Mouse (Mus musculus): ENCODE measurements at regions not wholly inside any gene's neighbourhood (a gene's known extent, or its start where the extent isn't known, plus 50 kb on each side); places are given as distances from the start of the nearest gene placed in this dataset.

DNA sequence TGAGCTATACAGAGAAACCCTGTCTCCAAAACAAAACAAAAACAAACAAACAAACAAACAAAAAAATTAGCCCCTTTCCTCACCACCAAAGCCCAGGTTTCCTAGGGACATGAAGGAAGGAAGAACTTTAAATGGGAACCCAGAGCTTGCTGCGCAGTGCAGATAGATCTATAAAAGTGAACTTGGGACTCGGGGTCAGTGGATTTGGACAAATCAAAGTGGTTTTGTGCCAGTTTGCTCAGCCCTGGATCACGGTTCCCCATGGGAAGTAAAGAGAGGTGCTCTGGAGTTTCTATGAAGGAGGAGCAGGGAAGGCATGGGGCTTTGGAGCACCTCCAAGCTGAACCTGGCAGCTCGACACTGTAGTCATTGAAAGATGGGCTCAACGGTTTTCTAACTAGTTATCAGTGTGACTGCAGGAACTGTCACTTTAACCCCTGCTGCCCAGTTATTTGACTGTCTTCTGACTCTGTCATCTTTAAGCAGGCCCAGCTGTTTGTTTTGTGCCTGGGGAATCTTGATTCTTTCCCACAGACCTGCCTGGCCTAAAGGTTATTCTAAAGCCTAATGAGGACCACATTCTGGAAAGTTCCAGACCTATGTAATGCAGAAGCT is 58.3 kb upstream of the Rnf24 start:
- no peaks in the 10 kb centered on the region for H3K27me3 ChIP-seq (ENCODE audit: control insufficient read depth, insufficient read depth, low read length)
- H3K27ac ChIP-seq (ENCODE audit: low read depth, low read length) = no peak overlapping the region
- H3K36me3 ChIP-seq (ENCODE audit: control insufficient read depth, insufficient read depth, low read length) = no peaks in the 10 kb centered on the region
- H3K4me3 ChIP-seq (ENCODE audit: low read depth, low read length) = no peak overlapping the region
- no peaks in the 10 kb centered on the region for H3K4me1 ChIP-seq (replicated peaks; ENCODE audit: control insufficient read depth, insufficient read depth, low read length)
- whole genome bisulfite sequencing = 87% methylated on average over 5 of the region's 5 CpGs
- ATAC-seq (replicated peaks; ENCODE audit: low FRiP score) = no peak
- H3K9me3 ChIP-seq (ENCODE audit: control insufficient read depth, low read length) = no peaks in the 10 kb centered on the region
- H3K4me2 ChIP-seq (ENCODE audit: low read depth, low read length, severe bottlenecking) = no peak overlapping the region
- no peak for DNase-seq (ENCODE audit: low spot score)
- H3K9ac ChIP-seq (ENCODE audit: low read length) = no peak overlapping the region

DNA sequence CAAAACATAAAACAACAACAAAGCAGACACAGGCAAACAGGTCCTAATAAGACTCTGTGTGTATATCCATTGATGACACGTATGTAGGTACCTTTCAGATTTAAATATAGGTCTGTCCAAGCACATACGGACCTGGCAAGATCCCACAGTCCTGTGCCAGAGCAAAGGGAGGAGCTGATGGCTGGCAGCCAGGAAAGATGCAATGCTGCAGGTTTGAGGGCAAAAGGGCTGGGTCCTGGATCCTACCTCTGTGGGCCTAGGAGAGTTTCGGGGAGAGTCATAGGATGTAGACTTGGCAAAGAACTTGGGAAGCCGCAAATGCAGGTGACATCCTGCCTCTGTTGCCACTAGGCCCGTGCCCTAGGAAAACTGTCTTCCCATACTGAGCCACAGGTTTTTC is 54.6 kb upstream of the Rnf24 start:
- H3K4me2 ChIP-seq (ENCODE audit: low read depth, low read length, severe bottlenecking) = no peak overlapping the region
- H3K9me3 ChIP-seq (ENCODE audit: control insufficient read depth, low read length) = no peaks in the 10 kb centered on the region
- 77% methylated on average over 5 of the region's 5 CpGs for WGBS
- no peaks in the 10 kb centered on the region for H3K4me1 ChIP-seq (replicated peaks; ENCODE audit: control insufficient read depth, insufficient read depth, low read length)
- no peak for DNase-seq (ENCODE audit: low spot score)
- H3K9ac ChIP-seq (ENCODE audit: low read length) = no peak overlapping the region
- H3K4me3 ChIP-seq (ENCODE audit: low read depth, low read length) = no peak overlapping the region
- H3K36me3 ChIP-seq (ENCODE audit: control insufficient read depth, insufficient read depth, low read length) = no peaks in the 10 kb centered on the region
- H3K27me3 ChIP-seq (ENCODE audit: control insufficient read depth, insufficient read depth, low read length) = no peaks in the 10 kb centered on the region
- H3K27ac ChIP-seq (ENCODE audit: low read depth, low read length) = no peak overlapping the region
- ATAC-seq (replicated peaks; ENCODE audit: low FRiP score) = no peak

DNA sequence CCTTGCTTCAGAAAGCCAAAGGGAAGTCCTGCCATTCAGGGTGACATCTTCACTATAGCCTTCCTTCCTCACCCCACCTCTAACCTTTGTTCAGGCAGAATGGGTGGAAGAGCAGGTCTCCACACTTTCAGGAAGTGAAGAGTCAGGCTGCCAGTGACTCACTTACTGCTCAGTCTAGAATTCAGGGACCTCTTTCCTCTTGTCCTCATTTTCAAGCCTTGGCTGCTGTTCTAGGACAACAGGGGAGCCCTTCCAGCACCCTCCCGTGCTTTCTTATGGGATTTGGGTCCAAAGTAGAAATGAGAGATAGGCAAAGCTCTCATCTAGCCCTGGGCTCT is 51.5 kb upstream of the Rnf24 start:
- ATAC-seq (replicated peaks; ENCODE audit: low FRiP score) (no peak), DNase-seq (ENCODE audit: low spot score) (no peak)
- H3K9ac ChIP-seq (ENCODE audit: low read length) = no peak overlapping the region
- H3K9me3 ChIP-seq (ENCODE audit: control insufficient read depth, low read length) = no peaks in the 10 kb centered on the region
- H3K4me1 ChIP-seq (replicated peaks; ENCODE audit: control insufficient read depth, insufficient read depth, low read length) = no peaks in the 10 kb centered on the region
- no peaks in the 10 kb centered on the region for H3K27me3 ChIP-seq (ENCODE audit: control insufficient read depth, insufficient read depth, low read length)
- no peak overlapping the region for H3K4me3 ChIP-seq (ENCODE audit: low read depth, low read length)
- no peaks in the 10 kb centered on the region for H3K36me3 ChIP-seq (ENCODE audit: control insufficient read depth, insufficient read depth, low read length)
- no peak overlapping the region for H3K4me2 ChIP-seq (ENCODE audit: low read depth, low read length, severe bottlenecking)
- H3K27ac ChIP-seq (ENCODE audit: low read depth, low read length) = no peak overlapping the region
- WGBS = 48% methylated on average over 1 of the region's 1 CpGs

DNA sequence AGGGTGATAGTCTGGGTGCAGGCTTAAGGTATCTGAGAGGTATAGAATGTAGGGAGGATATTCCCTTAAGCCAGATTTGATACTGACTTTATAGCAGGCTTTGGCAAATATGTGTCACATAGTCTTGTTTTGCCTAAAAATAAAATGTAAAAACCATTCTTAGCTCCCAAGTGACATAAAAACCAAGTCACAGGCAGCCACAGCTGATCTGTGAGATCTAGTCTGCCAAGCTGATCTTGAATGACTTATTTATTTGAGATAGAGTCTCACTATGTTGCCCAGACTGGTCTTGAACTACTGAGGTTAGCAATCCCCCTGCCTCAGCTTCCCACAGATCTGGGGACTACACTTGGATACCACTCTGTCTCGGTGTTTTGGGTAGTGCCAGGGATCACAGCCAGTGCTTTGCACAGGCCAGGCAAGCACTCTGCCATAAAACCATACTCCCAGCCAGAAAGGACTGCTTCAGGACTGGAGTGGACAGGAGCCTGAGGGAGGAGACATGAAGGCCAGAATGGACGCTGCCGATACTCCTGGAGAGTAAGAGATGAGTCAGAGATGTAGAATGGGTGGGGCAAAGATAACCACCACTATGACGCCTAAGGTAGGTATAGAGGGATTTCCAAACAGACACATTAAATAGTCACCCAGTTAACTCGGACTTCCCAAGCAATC is 51.0 kb upstream of the Rnf24 start:
- H3K9ac ChIP-seq (ENCODE audit: low read length) = no peak overlapping the region
- 86% methylated on average over 5 of the region's 5 CpGs for WGBS
- no peaks in the 10 kb centered on the region for H3K9me3 ChIP-seq (ENCODE audit: control insufficient read depth, low read length)

More for the DNA sequence above, 51.0 kb upstream of the Rnf24 start:
- no peaks in the 10 kb centered on the region for H3K36me3 ChIP-seq (ENCODE audit: control insufficient read depth, insufficient read depth, low read length)
- H3K27ac ChIP-seq (ENCODE audit: low read depth, low read length) = no peak overlapping the region
- H3K27me3 ChIP-seq (ENCODE audit: control insufficient read depth, insufficient read depth, low read length) = no peaks in the 10 kb centered on the region
- DNase-seq (ENCODE audit: low spot score) = no peak
- ATAC-seq (replicated peaks; ENCODE audit: low FRiP score) = no peak
- H3K4me2 ChIP-seq (ENCODE audit: low read depth, low read length, severe bottlenecking) = no peak overlapping the region
- no peaks in the 10 kb centered on the region for H3K4me1 ChIP-seq (replicated peaks; ENCODE audit: control insufficient read depth, insufficient read depth, low read length)
- H3K4me3 ChIP-seq (ENCODE audit: low read depth, low read length) = no peak overlapping the region
